Mouse (Mus musculus): ENCODE results near the gene Erf. TPM values are rescaled to one million over a fixed set of nuclear protein-coding genes. Genes with fewer than 3 reads are reported as not detected.
A peak's percentile ranks its signal among the peaks of the same experiment; 100 is the strongest.

Gene Erf
- polyA plus RNA-seq, 1 experiment from 2014 or later: 18.8 TPM

- Histone ChIP-seq H3K4me2 (no peak overlapping the region), H3K36me3 (0 out of 2 replicates have a peak, but pooled peaks cover 3% of the 10 kb centered on the region), H3K27ac (no peak overlapping the region), H3K9me3 (no peaks in the 10 kb centered on the region), H3K27me3 (0 out of 2 replicates have a peak, but pooled peaks cover 3% of the 10 kb centered on the region), H3K4me1 (peaks cover 13% of the 10 kb centered on the region), H3K4me3 (no peak overlapping the region), H3K9ac (no peak overlapping the region)
- ATAC-seq (ENCODE audit: borderline replicate concordance, extremely low read depth, low FRiP score, low TSS enrichment): no peak
- 85% methylated on average over 2 of the region's 2 CpGs for WGBS
These were observed 36.4 kb downstream of the Erf start for GRCm38 (mm10) chr7:25214172-25214571.

GRCm38 (mm10) chr7:25213099-25213498 lies 37.5 kb downstream of the Erf start:
- Histone ChIP-seq H3K9ac (no peak overlapping the region), H3K4me1 (peaks cover 3% of the 10 kb centered on the region), H3K9me3 (no peaks in the 10 kb centered on the region), H3K27ac (no peak overlapping the region), H3K27me3 (no peaks in the 10 kb centered on the region), H3K4me2 (no peak overlapping the region), H3K4me3 (no peak overlapping the region), H3K36me3 (0 out of 2 replicates have a peak, but pooled peaks cover 3% of the 10 kb centered on the region)
- 61% methylated on average over 3 of the region's 3 CpGs for WGBS
- no peak for ATAC-seq (ENCODE audit: borderline replicate concordance, extremely low read depth, low FRiP score, low TSS enrichment)

GRCm38 (mm10) chr7:25210482-25210881 lies 40.1 kb downstream of the Erf start:
- no peak overlapping the region for H3K4me2 ChIP-seq
- no peak overlapping the region for H3K4me3 ChIP-seq
- no peaks in the 10 kb centered on the region for H3K9me3 ChIP-seq
- H3K36me3 ChIP-seq: 0 out of 2 replicates have a peak, but pooled peaks cover 3% of the 10 kb centered on the region
- H3K27me3 ChIP-seq: no peaks in the 10 kb centered on the region
- H3K4me1 ChIP-seq: no peaks in the 10 kb centered on the region
- H3K9ac ChIP-seq: no peak overlapping the region
- ATAC-seq (ENCODE audit: borderline replicate concordance, extremely low read depth, low FRiP score, low TSS enrichment): no peak
- no peak overlapping the region for H3K27ac ChIP-seq
- WGBS: 75% methylated on average over 4 of the region's 4 CpGs

GRCm38 (mm10) chr7:25209161-25209622 lies 41.4 kb downstream of the Erf start:
- 69% methylated on average over 3 of the region's 3 CpGs for WGBS
- Histone ChIP-seq H3K4me2 (no peak overlapping the region), H3K27me3 (no peaks in the 10 kb centered on the region), H3K36me3 (0 out of 2 replicates have a peak, but pooled peaks cover 3% of the 10 kb centered on the region), H3K9me3 (no peaks in the 10 kb centered on the region), H3K4me3 (no peak overlapping the region), H3K4me1 (no peaks in the 10 kb centered on the region), H3K9ac (no peak overlapping the region), H3K27ac (no peak overlapping the region)
- ATAC-seq (ENCODE audit: borderline replicate concordance, extremely low read depth, low FRiP score, low TSS enrichment): no peak

- no peak for ATAC-seq (ENCODE audit: borderline replicate concordance, extremely low read depth, low FRiP score, low TSS enrichment)
- H3K4me3 ChIP-seq: no peak overlapping the region
- 0 out of 2 replicates have a peak, but pooled peaks cover 3% of the 10 kb centered on the region for H3K36me3 ChIP-seq
- H3K9ac ChIP-seq: no peak overlapping the region
- no peak overlapping the region for H3K27ac ChIP-seq
- no peak overlapping the region for H3K4me2 ChIP-seq
- H3K9me3 ChIP-seq: no peaks in the 10 kb centered on the region
- no peaks in the 10 kb centered on the region for H3K27me3 ChIP-seq
- 82% methylated on average over 16 of the region's 16 CpGs for WGBS
- H3K4me1 ChIP-seq: no peaks in the 10 kb centered on the region
These were observed 44.3 kb downstream of the Erf start for GRCm38 (mm10) chr7:25206094-25206830.

GRCm38 (mm10) chr7:25205355-25206093 lies 45.0 kb downstream of the Erf start:
- H3K4me1 ChIP-seq: no peaks in the 10 kb centered on the region
- ATAC-seq (ENCODE audit: borderline replicate concordance, extremely low read depth, low FRiP score, low TSS enrichment): no peak
- H3K27ac ChIP-seq: no peak overlapping the region
- H3K4me2 ChIP-seq: no peak overlapping the region
- H3K36me3 ChIP-seq: no peaks in the 10 kb centered on the region
- no peak overlapping the region for H3K9ac ChIP-seq
- H3K27me3 ChIP-seq: no peaks in the 10 kb centered on the region
- H3K4me3 ChIP-seq: no peak overlapping the region
- no peaks in the 10 kb centered on the region for H3K9me3 ChIP-seq
- 64% methylated on average over 16 of the region's 16 CpGs for WGBS

GRCm38 (mm10) chr7:25203624-25204023 lies 46.9 kb downstream of the Erf start:
- no peak overlapping the region for H3K4me2 ChIP-seq
- 80% methylated on average over 20 of the region's 20 CpGs for WGBS
- no peaks in the 10 kb centered on the region for H3K4me1 ChIP-seq
- ATAC-seq (ENCODE audit: borderline replicate concordance, extremely low read depth, low FRiP score, low TSS enrichment): no peak
- no peaks in the 10 kb centered on the region for H3K36me3 ChIP-seq
- H3K4me3 ChIP-seq: no peak overlapping the region
- no peaks in the 10 kb centered on the region for H3K27me3 ChIP-seq
- no peak overlapping the region for H3K9ac ChIP-seq
- no peaks in the 10 kb centered on the region for H3K9me3 ChIP-seq
- H3K27ac ChIP-seq: no peak overlapping the region

GRCm38 (mm10) chr7:25197384-25198018 lies 53.1 kb downstream of the Erf start:
- Histone ChIP-seq H3K9me3 (no peaks in the 10 kb centered on the region), H3K27me3 (no peaks in the 10 kb centered on the region), H3K4me2 (no peak overlapping the region), H3K36me3 (no peaks in the 10 kb centered on the region), H3K27ac (no peak overlapping the region), H3K9ac (no peak overlapping the region), H3K4me3 (no peak overlapping the region), H3K4me1 (peaks cover 8% of the 10 kb centered on the region)
- ATAC-seq (ENCODE audit: borderline replicate concordance, extremely low read depth, low FRiP score, low TSS enrichment): peak; percentile 42; the same call in 1 of the 2 replicates
- WGBS: 35% methylated on average over 10 of the region's 10 CpGs

- Histone ChIP-seq H3K4me1 (peaks cover 8% of the 10 kb centered on the region), H3K27ac (no peak overlapping the region), H3K9ac (no peak overlapping the region), H3K4me3 (no peak overlapping the region), H3K9me3 (no peaks in the 10 kb centered on the region), H3K27me3 (no peaks in the 10 kb centered on the region), H3K4me2 (no peak overlapping the region), H3K36me3 (no peaks in the 10 kb centered on the region)
- no peak for ATAC-seq (ENCODE audit: borderline replicate concordance, extremely low read depth, low FRiP score, low TSS enrichment)
- 84% methylated on average over 9 of the region's 9 CpGs for WGBS
These were observed 54.5 kb downstream of the Erf start for GRCm38 (mm10) chr7:25196107-25196506.

- Histone ChIP-seq H3K4me1 (peaks cover 8% of the 10 kb centered on the region), H3K4me2 (no peak overlapping the region), H3K36me3 (no peaks in the 10 kb centered on the region), H3K27me3 (no peaks in the 10 kb centered on the region), H3K9me3 (no peaks in the 10 kb centered on the region), H3K27ac (no peak overlapping the region), H3K9ac (no peak overlapping the region), H3K4me3 (no peak overlapping the region)
- no peak for ATAC-seq (ENCODE audit: borderline replicate concordance, extremely low read depth, low FRiP score, low TSS enrichment)
- 78% methylated on average over 3 of the region's 3 CpGs for WGBS
These were observed 55.4 kb downstream of the Erf start for GRCm38 (mm10) chr7:25195148-25195547.
